Mouse (Mus musculus) hindbrain, embryonic 16.5 days (tissue): ENCODE data around the gene Slc2a1. TPM values are rescaled to one million over a fixed set of nuclear protein-coding genes. Genes with fewer than 3 reads are reported as not detected.

Source experiments
- ATAC-seq: fragments of 200-750 bp; cut with Nextera tagmentation; 2 replicates; pipeline ENCODE4 v1.8.0; 2017; ENCODE audit warnings: moderate TSS enrichment, moderate library complexity
- H3K27ac ChIP-seq: fragments of 300-500 bp; sonication (generic); 2 replicates; pipeline ENCODE4 v1.5.1; 2014; ENCODE audit warnings: low read depth, mild to moderate bottlenecking, control low read depth, low read length, moderate library complexity
- H3K27me3 ChIP-seq: fragments of 300-500 bp; sonication (generic); replicated peaks from 2 replicates; pipeline ENCODE4 v1.6.1; 2014; ENCODE audit warnings: low read length; ENCODE audit not compliant: control insufficient read depth, insufficient read depth
- H3K36me3 ChIP-seq: fragments of 300-500 bp; sonication (generic); 2 replicates; pipeline ENCODE4 v1.6.1; 2014; ENCODE audit warnings: mild to moderate bottlenecking, low read length, moderate library complexity, mixed read lengths; ENCODE audit not compliant: control insufficient read depth, insufficient read depth
- H3K4me1 ChIP-seq: fragments of 300-500 bp; sonication (generic); 2 replicates; pipeline ENCODE4 v1.6.1; 2014; ENCODE audit warnings: low read depth, low read length; ENCODE audit not compliant: control insufficient read depth, insufficient read depth
- H3K4me2 ChIP-seq: fragments of 300-500 bp; sonication (generic); 2 replicates; pipeline ENCODE4 v1.6.1; 2014; ENCODE audit warnings: mild to moderate bottlenecking, low read length, control low read depth, moderate library complexity
- H3K4me3 ChIP-seq: fragments of 300-500 bp; sonication (generic); 2 replicates; pipeline ENCODE4 v1.5.1; 2014; ENCODE audit warnings: mild to moderate bottlenecking, low read length, control low read depth, moderate library complexity
- H3K9ac ChIP-seq: fragments of 300-500 bp; sonication (generic); 2 replicates; pipeline ENCODE4 v1.6.1; 2014; ENCODE audit warnings: low read depth, mild to moderate bottlenecking, control low read depth, low read length, moderate library complexity
- H3K9me3 ChIP-seq: fragments of 300-500 bp; sonication (generic); 2 replicates; pipeline ENCODE4 v1.6.1; 2014; ENCODE audit warnings: mild to moderate bottlenecking, low read length, moderate library complexity; ENCODE audit not compliant: control insufficient read depth
- WGBS: fragments of 180-500 bp; shearing (Covaris S2); extraction: QIAGEN DNeasy Blood & Tissue Kit; methylation state at CpG from one replicate; pipeline ENCODE4 v1.1.7; 2014; 5-methylcytosine and 5-hydroxymethylcytosine counted together
- polyA plus RNA-seq: library from polyadenylated mRNA; unstranded; fragments of >200 nt; fragmentation: Nextera tagmentation; extraction: Ambion mirVana; gene quantifications from 2 replicates; pipeline ENCODE4 v1.2.1, GENCODE M21; 2015

Gene Slc2a1
- polyA plus RNA-seq, 1 experiment from 2014 or later, result 100 TPM

DNA sequence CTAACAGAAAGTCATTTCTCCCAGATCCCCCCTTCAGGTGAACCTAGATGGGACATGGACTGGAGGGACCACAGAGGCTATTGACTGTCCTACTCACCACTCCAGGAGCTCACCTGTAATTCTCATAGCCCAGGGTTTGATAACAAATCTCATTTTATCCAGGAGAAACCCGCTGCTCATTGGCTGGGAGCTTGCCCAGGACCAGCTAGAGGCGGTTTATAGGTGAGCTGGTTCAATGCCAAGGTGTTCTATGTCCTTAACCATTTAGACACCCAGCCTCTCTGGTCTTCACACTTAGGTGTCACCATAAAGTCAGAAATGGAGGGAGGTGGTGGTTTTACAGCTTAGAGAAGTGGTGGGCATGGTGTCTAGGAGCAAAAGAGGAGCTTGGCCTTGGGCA, 644 bp upstream of the Slc2a1 start:
- ATAC-seq, result no peak
- peak overlapping the region; percentile 42 for H3K27ac ChIP-seq

DNA sequence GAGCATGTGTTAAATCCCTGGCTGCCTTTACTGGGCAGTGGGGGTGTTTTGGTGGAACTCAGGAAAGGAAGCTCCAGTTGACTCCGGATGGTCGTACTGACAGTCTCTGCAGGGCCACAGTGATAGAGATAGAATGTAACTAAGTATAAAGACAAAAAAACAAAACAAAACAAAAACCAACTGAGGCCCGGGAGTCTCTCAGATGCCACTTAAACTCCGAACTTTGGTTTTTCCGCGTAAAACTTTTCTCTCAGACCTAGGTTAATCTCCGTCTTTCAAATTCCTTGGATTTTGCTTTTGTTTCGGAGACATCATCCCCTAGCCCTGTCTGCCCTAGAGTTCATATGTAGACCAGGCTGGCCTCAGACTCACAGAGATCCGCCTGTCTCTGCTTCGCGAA, 1.1 kb downstream of the Slc2a1 start:
- Histone ChIP-seq H3K27ac (no peak overlapping the region), H3K27me3 (no peaks in the 10 kb centered on the region), H3K9me3 (no peaks in the 10 kb centered on the region), H3K4me1 (peaks cover 19% of the 10 kb centered on the region), H3K36me3 (no peaks in the 10 kb centered on the region), H3K4me3 (peak overlapping the region; percentile 77), H3K4me2 (peak overlapping the region; percentile 82), H3K9ac (peak overlapping the region; percentile 82)
- ATAC-seq, result no peak
- 6% methylated on average over 11 of the region's 11 CpGs for WGBS

More for the DNA sequence above, 644 bp upstream of the Slc2a1 start:
- no peaks in the 10 kb centered on the region for H3K36me3 ChIP-seq
- H3K27me3 ChIP-seq, result no peaks in the 10 kb centered on the region
- H3K4me1 ChIP-seq, result peaks cover 19% of the 10 kb centered on the region
- peak overlapping the region; percentile 77 for H3K4me3 ChIP-seq
- H3K9ac ChIP-seq, result no peak overlapping the region
- 68% methylated on average over 2 of the region's 2 CpGs for WGBS
- no peaks in the 10 kb centered on the region for H3K9me3 ChIP-seq
- peak overlapping the region; percentile 82 for H3K4me2 ChIP-seq

DNA sequence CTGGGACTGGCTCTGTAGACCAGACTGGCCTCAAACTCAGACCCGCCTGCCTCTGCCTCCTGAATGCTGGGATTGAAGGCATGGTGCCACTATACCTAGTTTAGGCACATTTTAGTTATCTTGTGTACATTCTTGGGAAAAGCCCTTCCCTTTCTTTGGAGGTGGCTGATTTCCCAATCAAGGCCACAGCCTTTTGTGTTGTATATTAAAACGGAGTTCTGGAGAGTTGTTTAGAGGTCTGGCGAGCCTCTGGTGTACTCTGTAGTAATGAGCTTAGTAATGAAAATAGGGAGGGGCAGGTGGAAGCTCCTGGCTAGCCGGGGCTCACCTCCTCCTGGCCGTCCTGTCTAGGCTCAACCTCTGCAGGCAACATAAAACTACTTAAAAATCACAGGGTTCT, 2.0 kb downstream of the Slc2a1 start:
- Histone ChIP-seq H3K9ac (no peak overlapping the region), H3K27ac (no peak overlapping the region), H3K4me1 (peaks cover 14% of the 10 kb centered on the region), H3K9me3 (no peaks in the 10 kb centered on the region), H3K36me3 (no peaks in the 10 kb centered on the region), H3K4me2 (peak overlapping the region; percentile 82; the same call in 1 of the 2 replicates), H3K27me3 (no peaks in the 10 kb centered on the region), H3K4me3 (peak overlapping the region; percentile 16)
- 18% methylated on average over 5 of the region's 5 CpGs for WGBS
- no peak for ATAC-seq

DNA sequence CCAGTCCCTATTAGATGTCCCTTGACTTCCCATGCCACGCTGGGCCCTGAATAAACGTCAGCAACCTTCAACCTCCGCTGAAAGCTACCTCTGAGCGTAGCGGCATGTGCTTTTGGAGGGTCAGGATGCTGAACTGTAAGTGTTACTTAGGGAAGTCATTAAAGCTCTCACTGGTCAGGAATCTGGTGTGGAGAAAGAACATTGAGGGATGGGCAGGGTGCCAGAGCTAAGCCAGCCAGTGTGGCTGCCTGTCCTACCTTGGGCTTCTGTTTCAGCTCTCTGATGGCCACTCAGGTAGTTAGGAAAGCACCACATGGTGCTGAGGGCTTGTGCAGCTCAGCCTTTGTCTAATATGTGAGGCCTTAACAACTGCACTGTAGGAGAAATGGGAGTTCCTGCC, 2.9 kb downstream of the Slc2a1 start:
- Histone ChIP-seq H3K36me3 (no peaks in the 10 kb centered on the region), H3K4me1 (peaks cover 12% of the 10 kb centered on the region), H3K27ac (no peak overlapping the region), H3K9me3 (no peaks in the 10 kb centered on the region), H3K27me3 (no peaks in the 10 kb centered on the region), H3K9ac (no peak overlapping the region), H3K4me2 (no peak overlapping the region), H3K4me3 (no peak overlapping the region)
- WGBS, result 58% methylated on average over 5 of the region's 5 CpGs
- ATAC-seq, result no peak

DNA sequence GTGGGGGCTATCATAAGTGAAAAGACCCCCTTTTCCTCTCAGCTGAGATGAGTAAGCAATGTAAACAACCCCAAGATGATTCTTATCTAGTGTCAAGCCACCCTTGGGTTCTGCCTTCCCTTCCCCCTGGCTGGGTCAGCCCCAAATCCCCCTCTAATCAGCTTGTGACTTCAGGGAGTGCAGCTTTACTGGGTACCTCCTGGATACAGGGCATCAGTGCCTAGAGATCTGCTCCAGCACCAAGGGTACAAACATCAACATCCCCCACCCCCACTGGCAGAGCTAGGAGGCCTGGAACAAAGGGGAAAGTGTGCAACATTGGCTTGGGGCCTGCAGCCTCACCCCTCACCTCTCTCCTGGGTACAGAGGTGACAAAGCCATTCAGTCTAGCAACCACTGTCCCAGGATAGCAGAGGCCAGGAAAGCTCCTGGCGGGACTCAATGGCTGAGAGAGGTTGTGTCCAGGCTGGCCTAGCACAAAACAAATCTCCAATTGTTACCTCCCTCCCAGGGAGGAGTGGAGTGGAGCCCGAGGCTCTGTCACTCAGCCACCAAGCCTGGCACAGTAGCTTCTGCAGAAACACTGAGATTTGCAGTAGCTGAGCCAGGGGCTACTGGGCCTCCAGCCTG, 3.9 kb downstream of the Slc2a1 start:
- H3K4me3 ChIP-seq, result no peak overlapping the region
- H3K4me1 ChIP-seq, result peaks cover 12% of the 10 kb centered on the region
- peak; percentile 3; the same call in 1 of the 2 replicates for ATAC-seq
- H3K9me3 ChIP-seq, result no peaks in the 10 kb centered on the region
- WGBS, result 25% methylated on average over 2 of the region's 2 CpGs
- peak overlapping the region; percentile 19; the same call in 1 of the 2 replicates for H3K4me2 ChIP-seq
- H3K9ac ChIP-seq, result no peak overlapping the region
- H3K27me3 ChIP-seq, result no peaks in the 10 kb centered on the region
- H3K27ac ChIP-seq, result no peak overlapping the region; the same call in 1 of the 2 replicates
- H3K36me3 ChIP-seq, result no peaks in the 10 kb centered on the region

DNA sequence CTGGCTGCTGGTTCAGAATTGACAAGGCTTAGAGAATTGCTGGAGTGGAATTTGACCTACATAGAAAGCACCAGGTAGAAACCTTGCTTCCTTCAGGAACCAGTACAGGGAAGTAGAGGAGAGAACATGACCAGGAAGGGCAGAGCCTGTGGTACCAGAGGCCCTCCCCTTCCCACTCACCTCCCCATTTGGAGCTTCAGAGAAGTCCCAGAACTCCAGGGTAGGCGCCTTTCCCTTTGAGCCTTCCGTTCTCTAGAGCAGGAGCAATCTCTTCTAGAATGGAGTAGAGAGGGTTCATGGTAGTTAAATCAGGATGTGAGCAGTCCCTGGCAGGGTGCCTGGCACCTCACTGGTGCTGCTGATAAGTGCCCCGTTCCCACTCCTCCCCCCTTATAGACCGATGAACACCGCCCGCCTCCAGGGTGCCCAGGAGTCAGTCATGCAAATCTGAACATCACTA, 7.1 kb downstream of the Slc2a1 start:
- H3K4me2 ChIP-seq, result no peak overlapping the region
- H3K4me1 ChIP-seq, result no peaks in the 10 kb centered on the region; the same call in 1 of the 2 replicates
- H3K9ac ChIP-seq, result no peak overlapping the region
- 54% methylated on average over 6 of the region's 6 CpGs for WGBS
- H3K36me3 ChIP-seq, result no peaks in the 10 kb centered on the region
- no peaks in the 10 kb centered on the region for H3K27me3 ChIP-seq
- ATAC-seq, result no peak
- no peaks in the 10 kb centered on the region for H3K9me3 ChIP-seq
- H3K4me3 ChIP-seq, result no peak overlapping the region
- H3K27ac ChIP-seq, result no peak overlapping the region

DNA sequence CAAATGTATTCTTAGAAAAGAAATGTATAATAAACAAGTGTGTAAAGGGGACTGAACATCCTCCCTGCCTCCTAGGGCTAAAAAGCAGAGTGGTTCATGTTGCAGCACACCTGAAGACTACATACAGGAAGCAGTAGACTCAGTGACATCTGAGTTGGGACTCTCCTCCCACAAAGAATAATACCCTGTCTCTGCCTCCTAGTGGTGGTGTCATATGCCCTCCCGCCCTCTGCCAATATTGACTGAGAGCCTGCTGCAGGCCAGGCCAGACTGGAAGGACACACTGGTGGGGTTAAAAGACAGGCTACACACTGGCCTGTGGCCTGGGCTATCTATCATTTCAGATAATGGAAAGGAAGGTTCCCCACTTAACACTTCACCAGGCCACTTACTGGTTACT, 7.8 kb downstream of the Slc2a1 start:
- 75% methylated on average over 1 of the region's 1 CpGs for WGBS
- H3K4me3 ChIP-seq, result no peak overlapping the region
- H3K4me2 ChIP-seq, result no peak overlapping the region

DNA sequence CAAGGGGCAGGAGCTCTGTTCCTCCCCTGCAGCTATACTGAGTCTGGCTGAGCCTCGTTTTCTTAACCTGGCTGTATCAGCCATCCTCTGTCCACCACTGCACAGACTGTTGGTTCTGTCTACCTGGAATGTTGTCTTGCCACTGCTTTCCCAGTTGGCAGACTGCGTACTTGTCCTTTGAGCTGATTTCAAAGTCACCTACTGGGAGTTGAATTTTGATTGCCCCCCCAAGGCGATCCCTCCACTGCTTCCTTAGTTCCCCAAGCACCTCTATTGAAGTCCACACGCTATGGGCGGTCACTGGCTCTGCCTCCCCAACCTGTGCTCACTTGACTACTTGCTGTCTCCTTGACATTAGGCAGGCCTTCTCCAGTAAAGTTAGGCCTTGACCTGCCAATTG, 9.1 kb downstream of the Slc2a1 start:
- ATAC-seq, result no peak
- H3K27ac ChIP-seq, result no peak overlapping the region
- WGBS, result 72% methylated on average over 5 of the region's 5 CpGs
- no peaks in the 10 kb centered on the region for H3K27me3 ChIP-seq
- H3K9ac ChIP-seq, result no peak overlapping the region
- no peak overlapping the region for H3K4me2 ChIP-seq
- no peak overlapping the region for H3K4me3 ChIP-seq
- H3K9me3 ChIP-seq, result no peaks in the 10 kb centered on the region
- H3K4me1 ChIP-seq, result no peaks in the 10 kb centered on the region; the same call in 1 of the 2 replicates
- 0 out of 2 replicates have a peak, but pooled peaks cover 4% of the 10 kb centered on the region for H3K36me3 ChIP-seq

More for the DNA sequence above, 7.8 kb downstream of the Slc2a1 start:
- H3K36me3 ChIP-seq, result no peaks in the 10 kb centered on the region
- no peaks in the 10 kb centered on the region for H3K27me3 ChIP-seq
- no peak overlapping the region for H3K9ac ChIP-seq
- H3K27ac ChIP-seq, result no peak overlapping the region
- no peak for ATAC-seq
- H3K4me1 ChIP-seq, result no peaks in the 10 kb centered on the region; the same call in 1 of the 2 replicates
- no peaks in the 10 kb centered on the region for H3K9me3 ChIP-seq

DNA sequence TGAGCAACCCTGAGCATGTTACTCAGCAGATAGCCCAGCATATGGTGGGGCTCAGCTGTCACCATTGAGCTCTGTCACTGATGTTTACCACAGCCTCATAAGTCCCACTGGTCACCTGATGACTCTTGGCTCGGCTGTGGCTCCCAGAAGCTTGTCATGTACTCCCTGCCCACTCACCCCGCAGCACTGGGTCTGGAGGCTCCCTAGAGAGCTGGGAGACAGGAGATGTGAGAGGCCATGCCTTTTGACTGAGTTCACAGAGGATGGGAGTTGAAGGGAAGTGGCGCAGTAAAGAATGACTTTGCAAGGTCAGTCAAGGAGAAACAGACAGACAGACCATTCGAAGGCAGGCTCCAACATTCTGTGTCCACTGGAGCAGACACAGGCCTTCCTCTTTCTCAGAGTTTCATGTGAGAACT, 10.2 kb downstream of the Slc2a1 start:
- H3K4me3 ChIP-seq, result no peak overlapping the region
- H3K36me3 ChIP-seq, result 0 out of 2 replicates have a peak, but pooled peaks cover 4% of the 10 kb centered on the region
- no peaks in the 10 kb centered on the region for H3K9me3 ChIP-seq
- ATAC-seq, result no peak
- H3K4me2 ChIP-seq, result no peak overlapping the region
- 66% methylated on average over 4 of the region's 4 CpGs for WGBS
- no peaks in the 10 kb centered on the region for H3K27me3 ChIP-seq
- H3K9ac ChIP-seq, result no peak overlapping the region
- H3K27ac ChIP-seq, result no peak overlapping the region
- no peaks in the 10 kb centered on the region; the same call in 1 of the 2 replicates for H3K4me1 ChIP-seq
